ENCODE assay signal across 8 mouse cellular contexts in the genomic region with DNA sequence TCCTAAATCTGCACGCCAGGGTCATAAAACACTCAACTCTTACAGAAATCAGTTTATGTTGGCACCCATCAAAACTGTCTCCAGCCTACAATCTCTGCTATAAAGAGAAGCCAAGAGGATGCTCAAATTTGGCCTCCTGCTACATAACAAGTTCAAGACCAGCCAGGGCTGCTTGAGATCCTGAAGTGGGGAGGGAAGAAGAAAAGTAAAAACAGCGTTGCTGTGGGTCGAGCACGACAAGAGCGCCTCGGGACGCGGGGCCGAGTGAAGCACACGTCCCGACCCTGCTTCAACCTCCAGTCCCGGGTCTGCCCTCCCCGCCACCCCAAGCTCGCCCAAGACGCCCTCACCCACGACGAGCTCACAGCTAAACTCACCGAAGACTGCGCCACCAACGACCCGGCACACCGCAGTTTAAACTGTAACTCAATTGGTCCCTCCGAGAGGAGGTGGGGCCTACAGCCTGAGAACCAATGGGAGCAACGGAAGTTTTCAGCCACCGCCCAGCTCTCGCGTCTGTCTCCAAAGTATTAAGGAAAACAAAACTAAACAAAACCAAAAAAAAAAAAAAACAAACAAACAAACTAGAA. TPM values are rescaled to one million over a fixed set of nuclear protein-coding genes. Genes with fewer than 3 reads are reported as not detected.
DNase-seq lines count a peak whose midpoint lies in the region; ATAC-seq and TF ChIP-seq lines count a peak whose summit lies in the region.

A gene (minus strand): TSS at position 428 of the 590 bp plus-strand sequence.

- H3K79me2 ChIP-seq in CH12.LX (replicated peaks; ENCODE audit: control insufficient read depth, extremely low read depth, insufficient read depth, poor library complexity, severe bottlenecking): peaks cover 12% of the 10 kb centered on the region; the same call in 1 of the 2 replicates

- H3K4me2 ChIP-seq in CH12.LX (ENCODE audit: insufficient read depth, low read depth, poor library complexity, severe bottlenecking): peak within 1 kb of the TSS; percentile 99
- peak within 1 kb of the TSS; percentile 53 for H3K4me2 ChIP-seq in forebrain, embryonic 11.5 days (ENCODE audit: low read depth, low read length, severe bottlenecking)
- peak within 1 kb of the TSS; percentile 74 for H3K4me2 ChIP-seq in heart, embryonic 16.5 days (ENCODE audit: low read depth, low read length)
- peak within 1 kb of the TSS; percentile 78 for H3K4me2 ChIP-seq in liver, embryonic 16.5 days (ENCODE audit: low read depth, low read length)
- H3K4me2 ChIP-seq in neural tube, embryonic 13.5 days: peak within 1 kb of the TSS; percentile 62

- DNase-seq in CH12.LX (ENCODE audit: extremely low read depth): peak; percentile 95
- peak; percentile 86 for DNase-seq in c-Kit-positive CD71-positive TER-119-negative erythroid progenitor cells, embryonic 14.5 days (ENCODE audit: low read depth)
- peak; percentile 87 for DNase-seq in forebrain, embryonic 11.5 days (ENCODE audit: low spot score)
- peak; percentile 89 to 91 for DNase-seq in kidney, postnatal 36 days

- no peak for TF ChIP-seq CTCF in CH12.LX (conservative IDR thresholded peaks at IDR 0.05 in 1 of 2, IDR thresholded peaks at IDR 0.05 in 1 of 2; ENCODE audit: low read depth in 2 of 2, low read length in 2 of 2)
- no peak for TF ChIP-seq CTCF in testis, adult 2 months (IDR thresholded peaks at IDR 0.05; ENCODE audit: control insufficient read depth, insufficient read depth, insufficient replicate concordance, low read depth, low read length)

- H3K27ac ChIP-seq in CH12.LX (ENCODE audit: insufficient read depth, low read depth): 0 out of 2 replicates have a peak within 1 kb of the TSS, but pooled peaks have one; percentile 19
- H3K27ac ChIP-seq in forebrain, embryonic 11.5 days (ENCODE audit: low read depth, low read length): no peak within 1 kb of the TSS
- H3K27ac ChIP-seq in heart, embryonic 16.5 days (ENCODE audit: low read length): peak within 1 kb of the TSS; percentile 90
- H3K27ac ChIP-seq in liver, embryonic 16.5 days (ENCODE audit: low read length): peak within 1 kb of the TSS; percentile 83
- no peak within 1 kb of the TSS for H3K27ac ChIP-seq in neural tube, embryonic 13.5 days (replicated peaks)
- H3K27ac ChIP-seq in testis, adult 2 months (ENCODE audit: control insufficient read depth, insufficient read depth, low read depth, low read length): peak within 1 kb of the TSS; percentile 71

- H3K27me3 ChIP-seq in CH12.LX (replicated peaks): no peaks in the 10 kb centered on the region
- H3K27me3 ChIP-seq in forebrain, embryonic 11.5 days (ENCODE audit: control insufficient read depth, insufficient read depth, low read length): no peaks in the 10 kb centered on the region
- H3K27me3 ChIP-seq in heart, embryonic 16.5 days (ENCODE audit: control insufficient read depth, insufficient read depth, low read length): no peaks in the 10 kb centered on the region
- H3K27me3 ChIP-seq in liver, embryonic 16.5 days (ENCODE audit: control insufficient read depth, insufficient read depth, low read depth, low read length): no peaks in the 10 kb centered on the region
- no peaks in the 10 kb centered on the region; the same call in 1 of the 2 replicates for H3K27me3 ChIP-seq in neural tube, embryonic 13.5 days
- no peaks in the 10 kb centered on the region for H3K27me3 ChIP-seq in testis, adult 2 months (ENCODE audit: control insufficient read depth, insufficient read depth, low read length)

- in situ Hi-C loops in CH12.LX (cut with MboI; ENCODE audit: low pct_ligation_motif_present, low pct_unique_long_range_greater_than_20kb, low sequenced_read_pairs): no loop called here

- WGBS in forebrain, embryonic 11.5 days: 3% methylated on average over 27 of the region's 27 CpGs
- 4% methylated on average over 25 of the region's 27 CpGs for WGBS in heart, embryonic 16.5 days
- 3% methylated on average over 27 of the region's 27 CpGs for WGBS in liver, embryonic 16.5 days (ENCODE audit: insufficient replicate concordance)
- WGBS in neural tube, embryonic 13.5 days: 3% methylated on average over 27 of the region's 27 CpGs

- peak within 1 kb of the TSS; percentile 83 for H3K9ac ChIP-seq in CH12.LX (ENCODE audit: insufficient read depth, low read depth)
- H3K9ac ChIP-seq in forebrain, embryonic 11.5 days (ENCODE audit: low read length): peak within 1 kb of the TSS; percentile 72
- peak within 1 kb of the TSS; percentile 88 for H3K9ac ChIP-seq in heart, embryonic 16.5 days (ENCODE audit: low read length)
- H3K9ac ChIP-seq in liver, embryonic 16.5 days (ENCODE audit: low read depth, low read length): peak within 1 kb of the TSS; percentile 85
- peak within 1 kb of the TSS; percentile 71 for H3K9ac ChIP-seq in neural tube, embryonic 13.5 days

- peak within 1 kb of the TSS; percentile 59 to 88 (median 70) for H3K4me3 ChIP-seq in CH12.LX (replicated peaks in 1 of 3; ENCODE audit: low read depth in 2 of 3, low read length in 2 of 3, poor library complexity in 1 of 3)
- peak within 1 kb of the TSS; percentile 52 for H3K4me3 ChIP-seq in forebrain, embryonic 11.5 days (ENCODE audit: low read depth, low read length)
- peak within 1 kb of the TSS; percentile 84 for H3K4me3 ChIP-seq in heart, embryonic 16.5 days (ENCODE audit: low read length)
- peak within 1 kb of the TSS; percentile 77 for H3K4me3 ChIP-seq in liver, embryonic 16.5 days (ENCODE audit: low read depth, low read length)
- peak within 1 kb of the TSS; percentile 59 for H3K4me3 ChIP-seq in neural tube, embryonic 13.5 days
- H3K4me3 ChIP-seq in testis, adult 2 months (ENCODE audit: control insufficient read depth, low read depth, low read length): peak within 1 kb of the TSS; percentile 83

- TF ChIP-seq EP300 in CH12.LX (IDR thresholded peaks at IDR 0.05; ENCODE audit: low read length): no peak

- peak; percentile 99 for TF ChIP-seq POLR2A in CH12.LX (IDR thresholded peaks at IDR 0.05; ENCODE audit: low read depth, low read length)
- TF ChIP-seq POLR2A in testis, adult 2 months (IDR thresholded peaks at IDR 0.05; ENCODE audit: control insufficient read depth, low read depth, low read length): peak; percentile 98

- H3K36me3 ChIP-seq in CH12.LX (replicated peaks in 1 of 2; ENCODE audit: control insufficient read depth in 1 of 2, insufficient read depth in 1 of 2, low read length in 1 of 2): peaks cover 24 to 34% of the 10 kb centered on the region in 2 experiments
- no peaks in the 10 kb centered on the region for H3K36me3 ChIP-seq in forebrain, embryonic 11.5 days (ENCODE audit: control insufficient read depth, insufficient read depth, low read length)
- H3K36me3 ChIP-seq in heart, embryonic 16.5 days (ENCODE audit: control insufficient read depth, insufficient read depth): peaks cover 17% of the 10 kb centered on the region
- H3K36me3 ChIP-seq in liver, embryonic 16.5 days (ENCODE audit: control insufficient read depth, insufficient read depth): no peaks in the 10 kb centered on the region
- H3K36me3 ChIP-seq in neural tube, embryonic 13.5 days: no peaks in the 10 kb centered on the region; the same call in 1 of the 2 replicates
- peaks cover 2% of the 10 kb centered on the region for H3K36me3 ChIP-seq in testis, adult 2 months (ENCODE audit: control insufficient read depth, insufficient read depth, low read length)

- no peaks in the 10 kb centered on the region for H3K9me3 ChIP-seq in CH12.LX (replicated peaks; ENCODE audit: low read length)
- no peaks in the 10 kb centered on the region for H3K9me3 ChIP-seq in forebrain, embryonic 11.5 days (ENCODE audit: control insufficient read depth, low read length)
- no peaks in the 10 kb centered on the region; the same call in 1 of the 2 replicates for H3K9me3 ChIP-seq in heart, embryonic 16.5 days (replicated peaks; ENCODE audit: control insufficient read depth, low read length)
- H3K9me3 ChIP-seq in liver, embryonic 16.5 days (replicated peaks; ENCODE audit: control insufficient read depth, low read length): no peaks in the 10 kb centered on the region
- no peaks in the 10 kb centered on the region for H3K9me3 ChIP-seq in neural tube, embryonic 13.5 days

- no peak for TF ChIP-seq RAD21 in CH12.LX (IDR thresholded peaks at IDR 0.05; ENCODE audit: low read depth, low read length)

- peaks cover 15 to 31% of the 10 kb centered on the region in 2 experiments for H3K4me1 ChIP-seq in CH12.LX (ENCODE audit: control insufficient read depth in 1 of 2, insufficient read depth in 2 of 2)
- peaks cover 4% of the 10 kb centered on the region; the same call in 1 of the 2 replicates for H3K4me1 ChIP-seq in forebrain, embryonic 11.5 days (replicated peaks; ENCODE audit: control insufficient read depth, insufficient read depth, low read length)
- peaks cover 10% of the 10 kb centered on the region for H3K4me1 ChIP-seq in heart, embryonic 16.5 days (ENCODE audit: control insufficient read depth, insufficient read depth, low read length)
- H3K4me1 ChIP-seq in liver, embryonic 16.5 days (ENCODE audit: control insufficient read depth, low read depth, low read length): peaks cover 8% of the 10 kb centered on the region
- H3K4me1 ChIP-seq in neural tube, embryonic 13.5 days (replicated peaks): 0 out of 2 replicates have a peak, but pooled peaks cover 9% of the 10 kb centered on the region
- peaks cover 7% of the 10 kb centered on the region for H3K4me1 ChIP-seq in testis, adult 2 months (ENCODE audit: control insufficient read depth, insufficient read depth, low read length)

- ATAC-seq in forebrain, embryonic 11.5 days (replicated peaks; ENCODE audit: low FRiP score): peak; percentile 98
- ATAC-seq in heart, embryonic 16.5 days (replicated peaks; ENCODE audit: extremely low read depth, insufficient read depth, low FRiP score): peak; percentile 94
- peak; percentile 99 for ATAC-seq in liver, embryonic 16.5 days (ENCODE audit: low read depth)
- ATAC-seq in neural tube, embryonic 13.5 days (ENCODE audit: low read depth): peak; percentile 96

- dilution Hi-C loops in CH12.LX (cut with MboI; ENCODE audit: extremely low pct_ligation_motif_present, extremely low pct_unique_long_range_greater_than_20kb, low sequenced_read_pairs): no loop called here

TF ChIP-seq in CH12.LX, 34 proteins besides CTCF, POLR2A, EP300 and RAD21 (continues in another document):
- peak; percentile 95 for TF ChIP-seq ZMIZ1 (IDR thresholded peaks at IDR 0.05; ENCODE audit: low read depth, low read length)
- TF ChIP-seq TCF12 (IDR thresholded peaks at IDR 0.05; ENCODE audit: low read depth, low read length): peak; percentile 83; the same call in 1 of the 2 replicates
- no peak for TF ChIP-seq MAZ (IDR thresholded peaks at IDR 0.05; ENCODE audit: low read depth, low read length)
- TF ChIP-seq MXI1 (IDR thresholded peaks at IDR 0.05; ENCODE audit: low read depth, low read length): peak; percentile 75; the same call in 1 of the 2 replicates

RNA-seq across cellular contexts. Expression of the gene that starts here (rescaled TPM):
- total RNA-seq in CH12.LX (2012; rRNA removed): 153 and 190 TPM in 2 replicates
- 276 and 337 TPM in 2 replicates for total RNA-seq in CH12.LX (2014; rRNA removed)
- polyA plus RNA-seq in CH12.LX (2012; ENCODE audit: insufficient read length, low read depth): 258 and 279 TPM in 2 replicates
- polyA plus RNA-seq in forebrain, embryonic 11.5 days (2014; fragmentation: Nextera tagmentation; extraction: Ambion mirVana): 59.8 and 68.2 TPM in 2 replicates
- polyA plus RNA-seq in heart, embryonic 16.5 days (2015; fragmentation: Nextera tagmentation; extraction: Ambion mirVana): 110 and 121 TPM in 2 replicates
- polyA plus RNA-seq in liver, embryonic 16.5 days (2015; fragmentation: Nextera tagmentation; extraction: Ambion mirVana): 40.6 and 43.7 TPM in 2 replicates
- polyA plus RNA-seq in neural tube, embryonic 13.5 days (2015; fragmentation: Nextera tagmentation; extraction: Ambion mirVana): 51.6 and 56.1 TPM in 2 replicates
- polyA plus RNA-seq in testis, adult 2 months (2012; rRNA removed): 101 and 105 TPM in 2 replicates

Comparison
In these comparisons a context has a peak if more than half of its experiments do, and no peak if none do; other contexts are left out.
1. H3K27ac ChIP-seq: peak in CH12.LX (single experiment), heart, embryonic 16.5 days (single experiment), liver, embryonic 16.5 days (single experiment) and testis, adult 2 months (single experiment); none in forebrain, embryonic 11.5 days (single experiment) and neural tube, embryonic 13.5 days (single experiment).
2. Peak in every context shown above with its lines, with median percentiles within 50 percentile points of each other: DNase-seq, H3K4me2 ChIP-seq, H3K4me3 ChIP-seq, H3K9ac ChIP-seq and ATAC-seq.